Comparison of ENCODE assay signal across 17 mouse cellular contexts in genomic region chr5:151202925-151203324, GRCm38 (mm10). TPM values are rescaled to one million over a fixed set of nuclear protein-coding genes. Genes with fewer than 3 reads are reported as not detected.
DNase-seq lines count a peak whose midpoint lies in the region; ATAC-seq and TF ChIP-seq lines count a peak whose summit lies in the region.
"Had no signal": no experiment of that assay in that cellular context is flagged by ENCODE, and none has a peak within 500 bp of the region (broad histone marks: within the 10 kb centered on the region; RNA-seq: fewer than 3 reads in every experiment).

No protein-coding gene starts in this region.

- no peaks in the 10 kb centered on the region for H3K27me3 ChIP-seq in intestine, embryonic 15.5 days (replicated peaks)
- H3K27me3 ChIP-seq in intestine, embryonic 16.5 days (replicated peaks; ENCODE audit: control insufficient read depth, insufficient read depth, low read length), result no peaks in the 10 kb centered on the region
- H3K27me3 ChIP-seq in hindbrain, embryonic 14.5 days (ENCODE audit: control insufficient read depth, insufficient read depth, low read length), result no peaks in the 10 kb centered on the region
- H3K27me3 ChIP-seq: forebrain, embryonic 12.5 days; liver, embryonic 13.5 days; stomach, embryonic 15.5 days had no signal

- no peaks in the 10 kb centered on the region for H3K4me1 ChIP-seq in intestine, embryonic 15.5 days (replicated peaks)
- no peaks in the 10 kb centered on the region for H3K4me1 ChIP-seq in intestine, embryonic 16.5 days (ENCODE audit: control insufficient read depth, insufficient read depth, low read length)
- H3K4me1 ChIP-seq in hindbrain, embryonic 14.5 days (replicated peaks; ENCODE audit: control insufficient read depth, insufficient read depth, low read length), result no peaks in the 10 kb centered on the region
- H3K4me1 ChIP-seq: forebrain, embryonic 12.5 days; liver, embryonic 13.5 days; stomach, embryonic 15.5 days had no signal

- no peak overlapping the region for H3K9ac ChIP-seq in intestine, embryonic 15.5 days
- H3K9ac ChIP-seq in intestine, embryonic 16.5 days (ENCODE audit: low read depth, low read length), result no peak overlapping the region
- H3K9ac ChIP-seq in hindbrain, embryonic 14.5 days, result no peak overlapping the region
- H3K9ac ChIP-seq: forebrain, embryonic 12.5 days; liver, embryonic 13.5 days; stomach, embryonic 15.5 days had no signal

- no peaks in the 10 kb centered on the region for H3K9me3 ChIP-seq in intestine, embryonic 15.5 days
- H3K9me3 ChIP-seq in intestine, embryonic 16.5 days (ENCODE audit: control insufficient read depth, low read length), result no peaks in the 10 kb centered on the region
- no peaks in the 10 kb centered on the region for H3K9me3 ChIP-seq in hindbrain, embryonic 14.5 days (ENCODE audit: control insufficient read depth, low read length)
- H3K9me3 ChIP-seq: forebrain, embryonic 12.5 days; liver, embryonic 13.5 days; stomach, embryonic 15.5 days had no signal

- TF ChIP-seq CTCF in left cerebral cortex, adult 2 months (IDR thresholded peaks at IDR 0.05), result no peak

- H3K36me3 ChIP-seq in intestine, embryonic 15.5 days, result no peaks in the 10 kb centered on the region
- H3K36me3 ChIP-seq in intestine, embryonic 16.5 days (ENCODE audit: control insufficient read depth, insufficient read depth, low read length), result no peaks in the 10 kb centered on the region
- no peaks in the 10 kb centered on the region for H3K36me3 ChIP-seq in hindbrain, embryonic 14.5 days (replicated peaks; ENCODE audit: control insufficient read depth, insufficient read depth)
- H3K36me3 ChIP-seq: forebrain, embryonic 12.5 days; liver, embryonic 13.5 days; stomach, embryonic 15.5 days had no signal

- H3K4me3 ChIP-seq in intestine, embryonic 15.5 days (replicated peaks), result no peak overlapping the region
- H3K4me3 ChIP-seq in intestine, embryonic 16.5 days (ENCODE audit: low read length), result no peak overlapping the region
- H3K4me3 ChIP-seq in left cerebral cortex, adult 2 months, result no peak overlapping the region
- H3K4me3 ChIP-seq in hindbrain, embryonic 14.5 days (replicated peaks; ENCODE audit: low read length), result no peak overlapping the region
- H3K4me3 ChIP-seq: forebrain, embryonic 12.5 days; layer of hippocampus, adult 2 months; liver, embryonic 13.5 days; stomach, embryonic 15.5 days had no signal

- no peak overlapping the region for H3K27ac ChIP-seq in intestine, embryonic 15.5 days
- H3K27ac ChIP-seq in intestine, embryonic 16.5 days (ENCODE audit: low read length), result no peak overlapping the region
- H3K27ac ChIP-seq in left cerebral cortex, adult 2 months, result no peak overlapping the region
- H3K27ac ChIP-seq in hindbrain, embryonic 14.5 days, result no peak overlapping the region
- H3K27ac ChIP-seq: forebrain, embryonic 12.5 days; layer of hippocampus, adult 2 months; liver, embryonic 13.5 days; stomach, embryonic 15.5 days had no signal

- intact Hi-C loops in left cerebral cortex, adult 2 months (cut with DNase I), result no loop called here

- peak; percentile 53; the same call in 1 of the 2 replicates for ATAC-seq in intestine, embryonic 15.5 days
- ATAC-seq in intestine, embryonic 16.5 days, result no peak
- ATAC-seq in hindbrain, embryonic 14.5 days (ENCODE audit: low FRiP score), result no peak
- ATAC-seq: activated CD4-positive, CD25-positive, alpha-beta regulatory T cell, adult 4 months had no signal

- no peak overlapping the region for H3K4me2 ChIP-seq in intestine, embryonic 15.5 days (replicated peaks)
- H3K4me2 ChIP-seq in intestine, embryonic 16.5 days (ENCODE audit: low read depth, low read length), result no peak overlapping the region
- no peak overlapping the region for H3K4me2 ChIP-seq in hindbrain, embryonic 14.5 days (replicated peaks)
- H3K4me2 ChIP-seq: forebrain, embryonic 12.5 days; liver, embryonic 13.5 days; stomach, embryonic 15.5 days had no signal

- DNase-seq in right cerebral cortex, adult 18-20 months, result peak; percentile 5
- DNase-seq in right cerebral cortex, postnatal 4 days, result no peak
- DNase-seq in adipocyte (ENCODE audit: low spot score), result peak; percentile 44
- no peak for DNase-seq in left cerebral cortex, adult 2 months (ENCODE audit: extremely low spot score in 1 of 2, low spot score in 2 of 2)
- DNase-seq in hindbrain, embryonic 14.5 days (ENCODE audit: low spot score), result no peak
- DNase-seq: cerebellum, adult 9-10 months; gastrocnemius, postnatal 10 days; heart, postnatal 10 days; liver, embryonic 13.5 days; thymus, postnatal 4 days had no signal

- WGBS in intestine, embryonic 15.5 days, result 38% methylated on average over 5 of the region's 5 CpGs
- WGBS in intestine, embryonic 16.5 days, result 41% methylated on average over 5 of the region's 5 CpGs
- 71% methylated on average over 5 of the region's 5 CpGs for WGBS in hindbrain, embryonic 14.5 days

RNA-seq across cellular contexts. Expression of gene Stard13, which starts 30.7 kb away (rescaled TPM):
- 12.6 and 13.7 TPM in 2 replicates for polyA plus RNA-seq in intestine, embryonic 15.5 days (2015; fragmentation: Nextera tagmentation; extraction: Ambion mirVana)
- polyA plus RNA-seq in intestine, embryonic 16.5 days (2015; fragmentation: Nextera tagmentation; extraction: Ambion mirVana), result 9.7 and 10.7 TPM in 2 replicates
- total RNA-seq in left cerebral cortex, adult 2 months (2021), result 10 to 100 TPM; 10.6 to 18.4 TPM
- polyA plus RNA-seq in hindbrain, embryonic 14.5 days (2014; fragmentation: Nextera tagmentation; extraction: Ambion mirVana), result 6.0 and 7.1 TPM in 2 replicates
- total RNA-seq: megakaryocyte-erythroid progenitor cell, adult 5-6 weeks had no signal
- polyA plus RNA-seq: activated CD4-positive, CD25-positive, alpha-beta regulatory T cell, adult 4 months had no signal

Comparison
In these comparisons a context has a peak if more than half of its experiments do, and no peak if none do; other contexts are left out.
1. DNase-seq: peak in right cerebral cortex, adult 18-20 months (single experiment) and adipocyte (single experiment); none in right cerebral cortex, postnatal 4 days (single experiment), left cerebral cortex, adult 2 months (0 of 2) and hindbrain, embryonic 14.5 days (single experiment).